Mouse (Mus musculus) spleen, adult 2 months (tissue): ENCODE data around the gene Snx4.

Experiments
- CTCF ChIP-seq: fragments of 200-500 bp; IDR thresholded peaks from 2 replicates; pipeline ENCODE4 v1.5.1; 2011; ENCODE audit warnings: mild to moderate bottlenecking, inconsistent platforms; ENCODE audit not compliant: insufficient read depth, insufficient read length, insufficient replicate concordance; ENCODE audit errors: extremely low read depth
- POLR2A ChIP-seq: fragments of 200-500 bp; IDR thresholded peaks from 2 replicates; pipeline ENCODE4 v1.6.1; 2011; ENCODE audit warnings: low read depth, low read length, inconsistent platforms

DNA sequence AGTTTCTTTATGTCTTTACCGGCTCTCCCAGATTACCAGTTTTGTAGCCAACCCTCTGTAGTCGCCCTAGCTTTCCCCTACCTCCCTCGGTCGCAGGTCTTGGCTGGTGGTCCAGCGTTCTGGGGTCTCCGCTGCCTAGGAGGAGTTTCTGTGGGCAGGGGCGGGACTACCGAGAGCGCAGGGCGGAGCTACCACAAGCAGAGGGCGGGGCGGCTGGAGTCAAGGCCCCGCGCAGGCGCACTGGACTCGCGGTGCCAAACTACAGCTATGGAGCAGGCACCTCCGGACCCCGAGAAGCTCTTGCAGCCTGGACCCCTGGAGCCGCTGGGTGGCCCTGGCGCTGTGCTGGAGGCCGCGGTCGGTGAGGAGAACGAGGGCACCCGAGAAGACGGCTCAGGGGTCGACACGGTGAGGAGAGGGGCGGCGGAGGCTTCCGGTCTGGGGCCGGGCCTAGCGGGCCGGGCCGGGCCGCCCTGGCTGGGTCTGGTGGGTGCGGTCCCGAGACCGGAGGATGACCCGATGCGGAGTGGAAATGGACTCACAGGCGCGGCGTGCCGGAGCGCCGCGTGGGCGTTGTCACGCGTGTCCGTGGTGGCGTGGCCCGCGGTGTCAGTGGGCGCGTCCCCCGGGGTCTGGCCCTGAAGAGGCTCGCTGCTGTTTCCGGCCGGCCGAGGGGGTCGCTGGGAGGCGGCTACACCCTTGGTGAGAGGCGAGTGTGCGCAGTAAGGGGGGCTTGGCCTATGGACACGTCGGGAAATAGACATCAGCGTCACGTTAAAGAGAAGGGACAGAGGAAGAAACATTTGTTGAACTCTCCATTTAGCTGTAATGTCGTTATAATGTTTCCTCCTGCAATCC, at the start of gene Snx4:
- TF ChIP-seq POLR2A (no peak; the same call in 1 of the 2 replicates), CTCF (no peak)
